Mouse (Mus musculus): ENCODE measurements around the gene Btnl4.
"Not testable (repeated sequence)": the region's sequence is repeated elsewhere in the genome, so short reads cannot be mapped to it uniquely, and the experiment has no call there.

The Btnl4 gene

DNA sequence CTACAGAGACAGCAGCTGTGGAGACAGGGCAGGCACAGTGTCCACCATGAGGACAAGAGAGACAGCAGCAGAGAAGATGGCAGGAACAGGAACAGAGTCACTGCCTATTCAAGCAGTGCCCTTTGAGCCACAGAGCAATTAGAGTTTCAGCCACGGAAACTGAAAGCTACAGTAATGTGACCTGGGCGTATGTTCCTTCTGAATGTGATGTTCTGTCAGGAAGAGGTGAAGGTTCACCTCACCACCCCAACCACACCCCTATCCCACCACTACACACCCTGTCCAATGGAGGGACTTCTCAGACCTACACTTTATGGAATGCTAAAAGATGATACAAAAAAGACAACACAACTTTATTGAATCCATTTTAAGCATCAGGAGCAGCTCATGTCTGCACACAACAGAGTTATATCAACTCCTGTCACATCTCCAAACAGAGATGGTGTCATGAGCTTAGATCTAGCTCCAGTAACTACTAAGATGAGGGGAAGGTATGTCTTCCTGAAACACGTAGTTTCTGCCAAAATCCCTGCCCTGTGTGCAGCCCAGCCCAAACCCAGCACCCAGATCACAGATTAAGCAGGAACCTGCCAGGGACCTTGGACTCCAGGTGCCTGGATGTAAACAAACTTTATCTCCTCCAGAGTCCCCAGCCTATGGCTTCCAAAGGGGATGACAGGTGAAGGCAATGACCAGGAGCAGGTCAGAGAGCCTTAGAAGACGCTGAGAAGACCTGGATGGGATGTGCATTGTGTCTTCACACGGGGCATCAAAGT, at the start of gene Btnl4:
Gene Btnl4, minus strand, starts transcription at position 81 of the 776 bp plus-strand sequence.
- not testable (repeated sequence) for DNase-seq

DNA sequence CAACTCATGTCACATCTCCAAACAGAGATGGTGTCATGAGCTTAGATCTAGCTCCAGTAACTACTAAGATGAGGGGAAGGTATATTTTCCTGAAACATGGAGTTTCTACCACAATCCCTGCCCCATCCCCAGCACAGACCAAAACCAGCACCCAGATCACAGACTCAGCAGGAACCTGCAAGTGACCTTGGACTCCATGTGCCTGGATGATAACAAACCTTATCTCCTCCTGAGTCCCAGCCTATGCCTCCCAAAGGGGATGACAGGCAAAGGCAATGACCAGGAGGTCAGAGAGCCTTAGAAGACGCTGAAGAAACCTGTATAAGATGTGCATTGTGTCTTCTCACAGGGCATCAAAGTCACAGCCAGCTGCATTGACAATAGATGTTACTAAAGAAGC, 41.9 kb upstream of the Btnl4 start:
- no peak for DNase-seq

DNA sequence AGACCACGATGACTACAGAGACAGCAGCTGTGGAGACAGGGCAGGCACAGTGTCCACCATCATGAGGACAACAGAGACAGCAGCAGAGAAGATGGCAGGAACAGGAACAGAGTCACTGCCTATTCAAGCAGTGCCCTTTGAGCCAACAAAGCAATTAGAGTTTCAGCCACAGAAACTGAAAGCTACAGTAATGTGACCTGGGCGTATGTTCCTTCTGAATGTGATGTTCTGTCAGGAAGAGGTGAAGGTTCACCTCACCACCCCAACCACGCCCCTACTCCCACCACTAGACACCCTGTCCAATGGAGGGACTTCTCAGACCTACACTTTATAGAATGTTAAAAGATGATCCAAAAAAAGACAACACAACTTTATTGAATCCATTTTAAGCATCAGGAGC, 41.5 kb upstream of the Btnl4 start:
- not testable (repeated sequence) for DNase-seq

DNA sequence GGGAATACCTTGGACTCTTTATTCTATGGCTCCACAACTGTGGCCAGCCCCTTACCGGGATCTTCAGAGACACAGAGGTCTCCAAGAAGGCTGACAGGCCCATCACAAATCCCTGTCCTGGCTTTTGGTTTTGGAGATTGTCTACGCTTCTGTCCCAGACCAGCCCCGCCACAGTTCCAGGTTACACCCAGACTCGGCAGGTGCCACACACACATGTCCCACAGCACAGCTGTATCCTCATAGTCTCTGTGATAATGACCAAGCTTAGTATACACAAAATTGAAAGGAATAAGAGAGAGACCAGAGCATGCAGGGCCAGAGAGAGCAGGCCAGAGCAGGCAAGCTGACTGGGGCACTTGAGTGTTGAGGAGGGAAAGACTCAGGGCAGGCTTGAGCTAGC, 40.7 kb upstream of the Btnl4 start:
- no peak for DNase-seq

DNA sequence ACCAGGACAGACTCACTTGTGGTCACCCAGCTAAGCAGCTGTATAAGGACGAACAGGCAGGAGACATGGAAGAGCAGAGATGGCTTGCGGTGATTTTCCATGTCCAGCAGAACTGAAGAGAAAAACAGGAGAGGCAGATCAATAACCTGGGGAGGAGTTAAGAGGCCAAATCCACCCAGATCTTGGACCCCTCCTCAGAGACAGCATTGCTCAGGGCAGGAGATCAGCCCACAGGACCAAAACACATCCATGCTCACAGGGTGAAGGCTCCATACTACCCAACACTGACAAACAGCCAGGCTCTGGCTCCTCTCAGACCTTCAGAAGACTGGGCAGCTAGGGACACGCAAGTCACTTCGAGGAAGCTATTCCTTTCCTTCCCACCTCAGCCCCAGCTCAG, 40.1 kb upstream of the Btnl4 start, which contains the start of gene Btnl6:
Gene Btnl6, minus strand, starts transcription at position 101 of the 400 bp plus-strand sequence.
- no peak for DNase-seq

DNA sequence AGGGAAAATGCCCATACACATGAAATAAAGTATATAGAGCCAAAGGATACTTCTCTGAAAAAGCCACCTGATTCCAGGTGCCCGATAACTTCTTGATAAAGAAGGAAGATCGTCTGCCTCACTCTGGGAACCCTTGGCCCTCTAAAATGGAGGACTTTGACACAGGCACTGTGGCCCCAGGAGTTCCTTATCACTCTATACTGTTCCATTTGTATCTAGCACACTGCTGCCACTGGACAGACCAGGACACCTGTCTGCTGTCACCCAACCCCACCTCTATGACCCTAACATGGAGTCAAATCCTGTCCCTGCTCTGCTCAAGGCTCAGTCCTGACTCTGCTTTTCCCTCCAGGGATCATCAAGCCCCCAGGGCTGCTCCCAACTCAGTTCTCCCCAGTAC, 39.4 kb upstream of the Btnl4 start:
- no peak for DNase-seq

DNA sequence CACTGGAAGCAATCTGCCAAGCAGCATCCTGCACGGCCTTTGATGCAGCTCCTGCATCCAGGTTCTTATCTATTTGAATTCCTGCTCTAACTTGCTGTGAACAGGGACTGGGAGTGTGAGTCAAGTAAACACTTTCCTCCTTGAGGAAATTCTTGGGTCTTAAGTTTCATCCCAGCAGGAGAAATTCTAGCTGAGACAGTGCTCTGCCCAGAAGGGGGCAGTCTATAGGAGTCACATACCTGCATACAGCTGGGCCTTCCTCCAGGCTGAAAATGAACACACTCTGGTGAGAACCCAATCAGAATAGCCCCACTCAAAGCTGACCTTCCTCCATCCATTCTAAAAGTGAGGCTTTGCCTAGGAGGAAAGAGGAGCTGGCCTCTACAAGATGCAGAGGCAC, 34.6 kb upstream of the Btnl4 start:
- not testable (repeated sequence) for DNase-seq

DNA sequence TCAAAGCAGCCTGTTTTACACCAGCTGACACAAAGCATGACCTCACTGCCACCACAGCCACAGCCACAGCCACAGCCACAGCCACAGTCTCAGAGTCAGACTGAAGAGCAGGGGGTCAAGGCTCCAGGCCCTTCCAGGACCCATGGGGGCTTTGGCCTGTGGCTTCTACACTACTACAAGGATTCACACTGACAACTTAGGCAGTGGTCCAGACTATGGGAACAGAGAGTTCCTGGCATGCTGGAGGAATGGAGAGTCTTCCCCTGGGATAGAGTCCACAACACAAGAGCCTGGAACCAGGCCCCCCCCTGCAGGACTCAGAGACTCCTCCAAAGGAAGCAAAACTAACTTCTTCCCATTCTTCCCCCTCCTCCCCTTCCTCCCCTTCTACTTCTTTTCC, 30.5 kb upstream of the Btnl4 start:
- DNase-seq, result no peak

DNA sequence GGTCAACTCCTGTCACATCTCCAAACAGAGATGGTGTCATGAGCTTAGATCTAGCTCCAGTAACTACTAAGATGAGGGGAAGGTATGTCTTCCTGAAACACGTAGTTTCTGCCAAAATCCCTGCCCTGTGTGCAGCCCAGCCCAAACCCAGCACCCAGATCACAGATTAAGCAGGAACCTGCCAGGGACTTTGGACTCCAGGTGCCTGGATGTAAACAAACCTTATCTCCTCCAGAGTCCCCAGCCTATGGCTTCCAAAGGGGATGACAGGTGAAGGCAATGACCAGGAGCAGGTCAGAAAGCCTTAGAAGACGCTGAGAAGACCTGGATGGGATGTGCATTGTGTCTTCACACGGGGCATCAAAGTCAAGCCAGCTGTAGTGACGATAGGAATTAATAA, 20.6 kb upstream of the Btnl4 start:
- DNase-seq, result not testable (repeated sequence)

DNA sequence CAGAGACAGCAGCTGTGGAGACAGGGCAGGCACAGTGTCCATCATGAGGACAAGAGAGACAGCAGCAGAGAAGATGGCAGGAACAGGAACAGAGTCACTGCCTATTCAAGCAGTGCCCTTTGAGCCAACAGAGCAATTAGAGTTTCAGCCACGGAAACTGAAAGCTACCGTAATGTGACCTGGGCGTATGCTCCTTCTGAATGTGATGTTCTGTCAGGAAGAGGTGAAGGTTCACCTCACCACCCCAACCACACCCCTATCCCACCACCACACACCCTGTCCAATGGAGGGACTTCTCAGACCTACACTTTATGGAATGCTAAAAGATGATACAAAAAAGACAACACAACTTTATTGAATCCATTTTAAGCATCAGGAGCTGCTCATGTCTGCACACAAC, 20.2 kb upstream of the Btnl4 start:
- not testable (repeated sequence) for DNase-seq

DNA sequence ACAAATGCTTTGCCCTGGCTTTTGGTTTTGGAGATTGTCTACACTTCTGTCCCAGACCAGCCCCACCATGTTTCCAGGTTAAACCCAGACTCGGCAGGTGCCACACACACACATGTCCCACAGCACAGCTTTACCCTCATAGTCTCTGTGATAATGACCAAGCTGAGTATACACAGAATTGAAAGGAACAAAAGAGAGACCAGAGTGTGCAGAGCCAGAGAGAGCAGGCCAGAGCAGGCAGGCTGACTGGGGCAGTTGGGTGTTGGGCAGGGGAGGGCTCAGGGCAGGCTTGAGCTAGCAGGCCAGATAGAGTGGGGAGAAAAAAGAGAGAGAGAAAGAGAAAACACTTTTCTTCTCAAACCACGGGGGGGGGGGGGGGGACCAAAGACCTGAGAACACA, 19.4 kb upstream of the Btnl4 start:
- DNase-seq, result no peak

DNA sequence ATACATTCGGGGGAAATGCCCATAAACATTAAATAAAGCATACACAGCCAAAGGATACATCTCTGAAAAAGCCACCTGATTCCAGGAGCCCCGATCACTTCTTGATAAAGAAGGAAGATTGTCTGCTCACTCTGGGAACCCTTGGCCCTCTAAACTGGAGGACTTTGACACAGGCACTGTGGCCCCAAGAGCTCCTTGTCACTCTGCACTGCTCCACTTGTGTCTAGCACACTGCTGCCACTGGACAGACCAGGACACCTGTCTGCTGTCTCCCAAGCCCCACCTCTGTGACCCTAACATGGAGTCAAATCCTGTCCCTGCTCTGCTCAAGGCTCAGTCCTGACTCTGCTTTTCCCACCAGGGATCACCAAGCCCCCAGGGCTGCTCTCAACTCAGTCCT, 18.0 kb upstream of the Btnl4 start:
- not testable (repeated sequence) for DNase-seq

DNA sequence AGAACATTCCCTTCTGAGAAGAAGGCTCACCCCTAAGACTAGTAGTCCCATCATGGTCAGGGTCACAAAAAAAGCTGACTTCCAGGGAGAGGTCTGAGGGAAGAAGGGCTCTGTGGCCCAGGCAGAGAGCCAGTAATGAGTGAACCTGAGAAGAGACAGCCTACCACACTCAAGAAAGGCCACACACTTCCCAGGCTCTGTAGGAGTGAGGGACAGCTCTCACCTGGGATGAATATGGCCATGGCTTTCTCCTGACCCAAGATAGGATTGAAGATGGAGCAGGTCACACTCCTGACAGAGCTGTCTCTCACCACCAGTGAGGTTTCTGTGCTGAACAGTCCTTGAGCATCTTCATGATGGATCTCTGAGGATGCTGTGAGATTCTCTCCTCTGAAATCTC, 15.7 kb upstream of the Btnl4 start:
- no peak for DNase-seq

DNA sequence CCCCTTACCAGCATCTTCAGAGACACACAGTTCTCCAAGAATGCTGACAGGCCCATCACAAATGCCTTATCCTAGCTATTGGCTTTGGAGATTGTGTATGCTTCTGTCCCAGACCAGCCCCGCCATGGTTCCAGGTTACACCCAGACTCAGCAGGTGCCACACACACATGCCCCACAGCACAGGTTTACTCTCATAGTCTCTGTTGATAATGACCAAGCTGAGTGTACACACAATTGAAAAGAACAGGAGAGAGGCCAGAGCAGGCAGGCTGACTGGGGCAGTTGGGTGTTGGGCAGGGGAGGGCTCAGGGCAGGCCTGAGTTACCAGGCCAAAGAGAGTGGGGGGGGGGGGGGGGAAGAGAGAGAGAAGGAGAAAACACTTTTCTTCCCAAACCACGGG, 691 bp downstream of the Btnl4 start:
- DNase-seq, result no peak

DNA sequence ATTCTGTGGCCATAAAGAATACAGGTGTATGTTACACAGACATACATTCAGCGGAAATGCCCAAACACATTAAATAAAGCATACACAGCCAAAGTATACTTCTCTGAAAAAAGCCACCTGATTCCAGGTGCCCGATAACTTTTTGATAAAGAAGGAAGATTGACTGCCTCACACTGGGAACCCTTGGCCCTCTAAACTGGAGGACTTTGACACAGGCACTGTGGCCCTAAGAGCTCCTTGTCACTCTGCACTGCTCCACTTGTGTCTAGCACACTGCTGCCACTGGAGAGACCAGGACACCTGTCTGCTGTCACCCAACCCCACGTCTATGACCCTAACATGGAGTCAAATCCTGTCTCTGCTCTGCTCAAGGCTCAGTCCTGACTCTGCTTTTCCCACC, 2.1 kb downstream of the Btnl4 start:
- DNase-seq, result no peak

DNA sequence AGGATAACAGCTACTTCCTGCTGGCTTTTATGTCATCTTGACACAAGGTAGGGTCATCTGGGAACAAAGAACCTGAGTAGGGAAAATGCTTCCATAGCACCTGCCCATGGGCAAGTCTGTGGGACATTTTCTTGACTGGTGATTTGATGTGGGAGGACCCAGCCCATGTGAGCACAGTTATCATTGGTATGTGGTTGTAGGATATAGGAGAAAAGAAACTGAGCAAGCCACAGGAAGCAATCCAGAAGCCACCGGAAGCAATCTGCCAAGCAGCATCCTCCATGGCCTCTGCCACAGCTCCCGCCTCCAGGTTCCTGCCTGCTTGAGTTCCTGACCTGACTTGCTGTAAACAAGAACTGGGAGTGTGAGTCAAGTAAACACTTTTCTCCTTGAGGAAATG, 6.6 kb downstream of the Btnl4 start:
- no peak for DNase-seq

DNA sequence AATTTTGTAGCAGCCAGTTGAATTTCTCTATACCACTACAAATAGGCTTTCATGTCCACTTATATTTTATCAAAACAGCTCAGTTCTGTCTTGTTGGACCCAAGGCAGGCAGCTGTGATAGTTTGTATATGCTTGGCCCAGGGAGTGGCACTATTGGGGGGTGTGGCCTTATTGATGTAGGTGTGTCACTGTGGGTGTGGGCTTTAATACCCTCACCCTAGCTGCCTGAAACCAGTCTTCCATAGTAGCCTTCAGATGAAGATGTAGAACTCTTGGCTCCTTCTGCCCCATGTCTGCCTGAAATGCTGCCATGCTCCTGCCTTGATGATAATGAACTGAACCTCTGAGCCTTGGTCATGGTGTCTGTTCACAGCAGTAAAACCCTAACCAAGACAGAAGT, 11.2 kb downstream of the Btnl4 start:
- DNase-seq, result not testable (repeated sequence)

DNA sequence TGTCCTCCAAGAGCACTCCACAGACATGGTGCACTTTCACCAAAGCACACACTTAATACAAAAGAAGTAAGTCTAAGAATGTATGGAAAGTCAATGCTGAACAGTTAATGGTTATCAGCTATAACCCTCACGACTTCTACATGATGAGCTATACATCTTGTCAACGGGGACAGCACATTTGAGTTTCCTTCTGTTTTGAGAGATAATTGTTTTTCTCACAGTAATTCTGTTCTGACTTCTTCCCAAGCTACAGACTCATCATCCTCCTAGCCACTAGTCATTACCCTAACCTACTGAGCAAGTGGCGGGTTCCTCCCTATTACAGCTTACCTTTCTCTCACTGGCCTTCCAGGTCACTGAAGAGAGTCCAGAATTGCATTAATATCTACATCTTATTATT, 17.9 kb downstream of the Btnl4 start:
- no peak for DNase-seq

DNA sequence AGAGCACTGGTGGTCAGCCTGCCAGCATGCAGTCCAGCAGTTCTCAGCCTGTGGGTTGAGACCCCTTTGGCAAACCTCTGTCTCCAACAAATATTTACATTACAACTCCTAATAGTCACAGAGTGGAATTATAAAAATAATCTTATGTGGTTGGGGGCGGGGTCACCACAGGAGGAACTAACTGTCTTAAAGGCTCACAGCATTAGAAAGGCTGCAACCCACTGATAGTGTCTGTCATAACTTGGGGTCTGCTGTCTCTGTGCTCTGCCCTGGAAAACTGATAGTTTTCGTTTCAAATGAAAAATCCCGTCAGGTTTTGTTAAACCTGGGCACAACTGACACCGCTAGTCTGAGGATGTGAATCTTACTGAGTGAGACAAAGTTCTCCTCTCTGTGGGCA, 19.4 kb downstream of the Btnl4 start:
- DNase-seq, result no peak

DNA sequence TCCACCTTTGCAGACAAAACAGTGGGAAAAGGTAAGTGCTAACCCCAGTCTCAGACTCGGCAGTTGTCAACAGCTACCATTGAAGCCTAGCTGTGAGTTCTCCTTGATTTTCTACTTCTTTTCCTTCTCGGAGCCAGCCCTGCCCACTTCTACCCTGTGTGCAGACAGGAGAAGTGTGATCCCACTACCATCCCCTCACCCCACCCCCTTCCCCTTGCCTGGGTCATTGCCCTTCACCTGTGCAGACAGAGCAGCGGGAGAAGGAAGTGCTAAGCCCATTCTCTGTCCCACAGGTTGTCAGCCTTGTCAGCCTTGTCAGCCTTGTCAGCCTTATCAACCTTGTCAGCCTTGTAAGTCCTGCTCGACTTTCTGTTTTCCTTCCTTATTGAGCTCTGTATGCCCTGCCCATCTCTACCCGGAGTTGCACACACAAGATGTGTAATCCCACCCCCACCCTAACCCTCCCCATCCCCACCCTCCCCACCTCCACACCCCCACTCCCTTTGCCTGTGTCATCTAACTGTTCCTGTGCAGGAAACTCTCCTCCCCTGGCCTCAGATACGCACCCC, 28.6 kb downstream of the Btnl4 start:
- no peak for DNase-seq

DNA sequence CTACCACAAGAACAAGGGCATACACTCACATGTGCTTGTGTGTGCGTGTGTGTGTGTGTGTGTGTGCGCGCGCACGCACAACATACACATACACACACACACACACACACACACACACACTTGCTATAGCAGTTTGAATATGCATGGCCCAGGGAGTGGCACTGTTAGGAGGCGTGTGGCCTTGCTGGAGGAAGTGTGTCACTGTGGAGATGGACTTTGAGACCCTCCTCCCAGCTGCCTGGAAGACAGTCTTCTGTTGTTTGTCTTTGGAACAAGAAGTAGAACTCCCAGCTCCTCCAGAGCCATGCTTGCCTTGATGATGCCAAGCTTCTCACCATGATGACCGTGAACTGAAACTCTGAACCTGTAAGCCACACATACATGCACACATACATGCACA, 35.1 kb downstream of the Btnl4 start:
- DNase-seq, result no peak

DNA sequence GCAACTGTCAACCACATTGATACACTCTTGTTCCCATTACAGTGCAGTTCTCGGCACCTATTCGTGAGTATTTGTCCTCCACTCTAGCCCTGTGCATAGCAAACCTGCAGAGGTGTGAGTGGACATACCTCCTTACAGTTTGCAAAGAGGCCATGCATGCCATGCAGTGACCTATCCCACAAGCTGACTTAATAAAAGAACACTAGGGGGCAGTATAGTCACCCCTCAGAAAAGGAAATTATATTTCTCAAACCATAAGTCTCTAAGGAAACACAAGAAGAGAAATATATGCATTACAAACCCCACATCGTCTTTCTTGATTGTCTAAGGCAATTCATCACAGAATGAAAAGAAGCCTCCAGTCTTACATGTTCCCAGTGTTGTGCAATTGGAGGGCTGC, 37.3 kb downstream of the Btnl4 start:
- DNase-seq, result no peak

DNA sequence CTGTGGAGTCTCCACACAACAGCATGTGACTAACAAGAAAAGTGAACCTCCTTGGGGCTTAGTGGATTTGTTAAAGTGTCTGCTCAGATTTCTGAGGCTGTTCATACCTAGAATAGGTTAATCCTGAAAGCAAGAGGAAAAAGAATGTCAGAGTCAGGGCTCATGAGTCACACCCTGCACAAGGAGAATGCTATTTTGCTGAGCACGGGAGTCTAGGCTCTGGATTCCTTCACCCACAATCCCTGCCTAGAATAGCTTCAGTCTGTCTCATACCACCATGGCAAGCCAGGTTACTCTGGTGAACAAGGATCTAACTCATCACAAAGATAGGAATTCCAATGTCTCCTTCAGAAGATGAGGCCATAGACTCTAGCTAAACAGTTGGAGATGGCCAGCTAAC, 38.5 kb downstream of the Btnl4 start:
- DNase-seq, result no peak

DNA sequence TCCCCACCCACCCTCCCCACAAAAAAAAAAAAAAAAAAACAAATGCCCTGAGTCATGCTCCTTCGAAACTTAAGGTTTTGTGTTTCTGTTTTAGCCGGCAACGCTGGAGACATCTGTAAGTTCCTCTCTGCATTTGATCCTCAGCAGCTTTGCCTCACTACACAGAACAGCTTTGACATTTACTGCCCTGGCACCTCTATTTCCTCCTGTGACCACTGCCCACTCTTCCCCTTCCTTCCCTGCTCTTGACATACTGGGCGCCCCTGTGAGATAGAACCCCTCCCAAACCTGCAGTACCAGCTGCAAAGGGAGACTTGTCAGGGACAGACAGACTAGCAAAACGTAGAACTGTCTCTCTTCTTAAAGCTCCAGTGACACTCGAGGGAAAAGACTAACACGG, 39.5 kb downstream of the Btnl4 start:
- DNase-seq, result no peak

DNA sequence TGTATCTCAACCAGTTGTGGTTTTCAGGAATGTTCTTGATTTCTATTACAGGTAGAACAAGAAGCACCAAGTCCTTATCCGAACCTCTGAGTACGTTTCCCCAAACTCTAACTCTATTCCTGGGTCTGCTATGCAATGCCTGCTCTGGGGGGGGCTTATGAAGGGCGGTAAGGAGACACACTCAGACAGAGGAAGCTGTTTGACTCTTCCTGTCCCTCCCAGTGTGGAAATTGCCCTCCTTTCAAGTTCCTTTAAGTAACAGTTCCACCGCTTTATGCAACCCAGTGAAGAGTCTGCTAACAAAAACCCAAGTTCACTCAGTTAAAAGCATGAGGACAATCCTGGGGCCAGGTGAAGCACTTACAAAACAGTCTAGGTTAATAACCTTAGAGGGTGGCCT, 40.0 kb downstream of the Btnl4 start:
- no peak for DNase-seq
